Mouse (Mus musculus) urinary bladder, postnatal 0 days (tissue): ENCODE results near the gene Tbp. TPM values are rescaled to one million over a fixed set of nuclear protein-coding genes. Genes with fewer than 3 reads are reported as not detected.

ENCODE experiments used
- polyA plus RNA-seq: library from polyadenylated mRNA; unstranded; fragments of >200 nt; fragmentation: Nextera tagmentation; extraction: Ambion mirVana; gene quantifications from 2 replicates; pipeline ENCODE4 v1.2.1, GENCODE M21; 2015

Gene Tbp
- polyA plus RNA-seq: 17.7 and 19.2 TPM in 2 replicates

DNA sequence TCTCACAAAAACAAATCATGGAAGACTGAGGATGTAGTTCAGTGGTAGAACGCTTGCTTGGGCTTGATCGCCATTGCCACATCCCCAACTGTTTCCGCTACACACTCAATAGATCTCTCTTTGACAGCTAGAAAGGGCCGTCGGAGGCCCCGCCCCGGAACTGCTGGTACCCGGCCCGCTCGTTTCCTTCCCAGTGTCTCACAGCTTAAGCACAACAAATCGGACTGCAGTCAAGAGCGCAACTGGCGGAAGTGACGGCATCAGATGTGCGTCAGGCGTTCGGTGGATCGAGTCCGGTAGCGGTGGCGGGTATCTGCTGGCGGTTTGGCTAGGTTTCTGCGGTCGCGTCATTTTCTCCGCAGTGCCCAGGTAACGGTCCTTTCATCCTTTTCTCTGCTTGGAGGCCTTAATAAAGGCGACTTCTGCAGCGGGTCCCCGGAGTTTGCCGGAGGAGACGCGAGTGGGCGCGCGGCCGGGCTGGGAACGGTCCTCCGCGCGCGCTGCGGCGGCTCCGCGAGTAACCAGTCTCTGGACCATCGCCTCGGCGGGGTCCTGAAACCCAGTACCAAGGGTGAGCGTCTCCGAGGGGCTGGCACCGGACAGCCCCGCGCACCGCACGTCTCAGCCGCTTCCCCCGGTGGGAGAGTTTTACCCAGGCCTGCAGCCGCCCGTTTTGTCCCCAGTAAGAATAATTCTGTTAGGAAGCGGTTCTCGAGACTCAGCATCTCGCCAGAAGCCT is at the start of gene Tbp, which contains the start of gene Psmb1:
Tbp (plus strand) TSS at position 233 of the 739 bp plus-strand sequence.
Psmb1 (minus strand) TSS at position 96 of the 739 bp plus-strand sequence.

DNA sequence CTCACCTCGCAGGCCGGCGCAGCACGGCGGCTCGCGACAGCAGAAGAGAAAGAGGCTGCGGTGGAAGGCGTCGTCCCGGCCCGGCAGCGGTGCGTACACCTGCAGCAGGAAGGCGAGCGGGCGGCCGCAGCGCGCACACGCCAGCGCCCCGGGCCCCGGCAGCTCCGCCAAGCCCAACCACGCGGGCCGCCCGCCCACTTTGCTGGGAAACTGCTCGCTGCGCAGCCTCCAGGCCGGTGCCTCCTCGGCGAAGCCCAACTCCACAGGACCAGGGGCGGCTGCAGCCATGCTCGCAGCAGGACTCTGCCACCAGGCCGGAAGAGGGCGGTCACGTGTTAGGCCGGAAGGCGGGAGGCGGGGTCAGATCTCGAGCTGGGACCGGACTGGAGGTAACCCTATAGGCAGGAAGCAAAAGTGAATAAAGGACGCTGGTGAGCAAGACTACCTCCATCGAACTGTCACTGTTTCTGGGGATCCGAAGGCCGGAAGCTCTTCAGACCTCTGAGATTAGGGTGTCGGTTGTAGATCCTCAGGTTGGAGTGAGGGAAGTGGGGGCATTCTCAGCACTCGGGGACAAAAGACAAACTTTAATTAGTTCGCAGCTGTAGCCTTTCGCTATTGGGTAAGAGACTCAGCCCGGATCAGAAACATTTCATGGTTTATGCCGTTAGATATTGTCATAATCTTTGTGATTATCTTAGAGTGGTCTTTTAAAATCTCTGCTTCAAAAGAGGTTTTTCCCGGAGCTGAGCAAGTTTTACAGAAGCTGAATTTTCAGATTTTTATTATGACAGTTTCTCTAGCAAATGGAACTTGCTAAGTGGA is 27.5 kb downstream of the Tbp start, which contains the start of gene Pdcd2:
Pdcd2 (minus strand) TSS at position 316 of the 825 bp plus-strand sequence.

DNA sequence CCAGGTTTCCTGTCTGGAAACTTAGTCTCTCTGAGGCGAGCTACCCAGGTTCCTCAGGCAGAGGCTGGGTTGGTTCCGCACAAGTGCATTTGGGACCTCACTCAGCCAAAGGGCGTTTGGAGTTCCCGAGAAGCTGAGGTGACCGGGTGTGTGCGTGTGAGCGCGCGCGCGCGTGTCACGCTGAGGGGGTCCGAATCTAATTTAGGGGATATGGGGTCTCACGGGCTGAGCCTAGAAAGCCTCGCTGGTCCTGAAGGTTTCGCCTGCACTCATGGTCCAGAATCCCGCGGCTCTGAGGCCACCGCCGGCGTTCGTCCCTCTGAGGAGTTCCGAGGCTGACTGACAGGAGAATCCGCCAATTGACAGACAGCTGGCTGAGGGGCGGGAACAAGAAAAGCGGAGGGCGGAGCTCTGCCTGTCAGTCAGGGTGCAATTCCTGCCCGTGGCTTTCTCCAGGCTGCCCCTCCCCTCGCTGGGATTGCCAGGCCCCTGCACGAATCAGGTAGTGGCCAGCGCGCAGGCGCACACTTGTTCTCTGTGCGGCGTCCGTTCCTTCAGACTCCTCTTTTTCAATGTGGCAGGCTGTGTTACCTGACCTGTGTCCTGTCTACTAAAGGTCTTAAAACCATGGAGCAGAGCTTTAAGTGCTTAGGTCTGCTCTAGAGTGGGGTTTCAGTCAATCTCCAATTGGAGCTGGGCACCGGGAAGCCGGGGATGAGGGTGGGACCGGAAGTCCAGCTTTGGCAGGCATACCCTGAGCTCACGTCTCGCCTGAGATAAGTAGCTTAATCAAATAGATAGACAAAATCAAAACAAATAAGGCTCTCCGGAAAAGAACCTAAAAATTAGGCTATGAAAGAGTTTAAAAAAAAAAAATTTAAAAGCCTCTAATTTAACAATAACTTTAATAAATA is 64.6 kb downstream of the Tbp start, which contains the start of gene Prdm9:
Prdm9 (minus strand) TSS at position 341 of the 914 bp plus-strand sequence.

Other genes starting within 250 kb of the Tbp start
- gene Dll1, start 123.0 kb upstream of the Tbp start, polyA plus RNA-seq: 1.3 and 1.9 TPM in 2 replicates
- 10.9 and 12.3 TPM in 2 replicates for gene Fam120b, start 103.7 kb upstream of the Tbp start, polyA plus RNA-seq
- 205 and 219 TPM in 2 replicates for gene Psmb1, start 137 bp upstream of the Tbp start, polyA plus RNA-seq
- 25.5 and 26.4 TPM in 2 replicates for gene Pdcd2, start 27.4 kb downstream of the Tbp start, polyA plus RNA-seq
- 0.93 and 1.0 TPM in 2 replicates for gene Prdm9, start 64.5 kb downstream of the Tbp start, polyA plus RNA-seq
- gene Chd1, start 205.1 kb downstream of the Tbp start, polyA plus RNA-seq: 14.2 and 15.4 TPM in 2 replicates